Mouse (Mus musculus) erythroblast, embryonic 14.5 days (primary cell): Measurements from ENCODE around the gene 5330417H12Rik. TPM values are rescaled to one million over a fixed set of nuclear protein-coding genes. Genes with fewer than 3 reads are reported as not detected.

Experiments
- H3K27me3 ChIP-seq: 2 replicates; pipeline ENCODE4 v1.6.1; 2012; ENCODE audit warnings: inconsistent platforms; ENCODE audit not compliant: control insufficient read depth
- H3K36me3 ChIP-seq: 2 replicates; pipeline ENCODE4 v1.6.1; 2012; ENCODE audit warnings: mild to moderate bottlenecking, inconsistent platforms; ENCODE audit not compliant: control insufficient read depth
- H3K4me1 ChIP-seq: 2 replicates; pipeline ENCODE4 v1.6.1; 2012; ENCODE audit warnings: inconsistent platforms; ENCODE audit not compliant: control insufficient read depth
- H3K4me3 ChIP-seq: replicated peaks from 2 replicates; pipeline ENCODE3; 2012; ENCODE audit warnings: moderate library complexity, mild to moderate bottlenecking, inconsistent platforms
- H3K9me3 ChIP-seq: 2 replicates; pipeline ENCODE4 v1.6.1; 2012; ENCODE audit warnings: low read length, inconsistent platforms, mixed read lengths; ENCODE audit not compliant: control insufficient read depth
- GATA1 ChIP-seq: IDR thresholded peaks from 2 replicates; pipeline ENCODE4 v1.6.1; 2012; ENCODE audit warnings: low read length, inconsistent platforms, mixed read lengths
- TAL1 ChIP-seq: IDR thresholded peaks from 3 replicates; pipeline ENCODE4 v1.6.1; 2012; ENCODE audit warnings: low read length, inconsistent platforms, mixed read lengths
- polyA plus RNA-seq: library from polyadenylated mRNA; stranded (reverse); fragments of >175 nt; gene quantifications from 2 replicates; pipeline ENCODE4 v1.2.3, GENCODE M21; 2012

Gene 5330417H12Rik
- polyA plus RNA-seq = not detected in 2 replicates

- Histone ChIP-seq H3K4me3 (no peak within 1 kb of the TSS), H3K36me3 (no peaks in the 10 kb centered on the region), H3K9me3 (no peaks in the 10 kb centered on the region), H3K4me1 (no peaks in the 10 kb centered on the region), H3K27me3 (no peaks in the 10 kb centered on the region)
- TF ChIP-seq GATA1 (no peak), TAL1 (no peak)
Measured at GRCm38 (mm10) chr7:107625061-107625460, at the start of gene 5330417H12Rik. Gene 5330417H12Rik, minus strand, starts transcription at chr7:107625161.

GRCm38 (mm10) chr7:107668514-107668913 lies 43.6 kb upstream of the 5330417H12Rik start:
- H3K4me1 ChIP-seq = no peaks in the 10 kb centered on the region
- no peaks in the 10 kb centered on the region for H3K36me3 ChIP-seq
- TF ChIP-seq GATA1 (no peak), TAL1 (no peak)
- no peak overlapping the region for H3K4me3 ChIP-seq
- H3K27me3 ChIP-seq = peaks cover 7% of the 10 kb centered on the region
- no peaks in the 10 kb centered on the region for H3K9me3 ChIP-seq

GRCm38 (mm10) chr7:107666262-107666902 lies 41.4 kb upstream of the 5330417H12Rik start:
- H3K36me3 ChIP-seq = no peaks in the 10 kb centered on the region
- no peaks in the 10 kb centered on the region for H3K4me1 ChIP-seq
- H3K27me3 ChIP-seq = peaks cover 7% of the 10 kb centered on the region
- no peaks in the 10 kb centered on the region for H3K9me3 ChIP-seq
- no peak for TF ChIP-seq TAL1
- TF ChIP-seq GATA1 = no peak
- H3K4me3 ChIP-seq = no peak overlapping the region

GRCm38 (mm10) chr7:107665586-107666261 lies 40.8 kb upstream of the 5330417H12Rik start:
- peaks cover 7% of the 10 kb centered on the region for H3K27me3 ChIP-seq
- H3K4me3 ChIP-seq = no peak overlapping the region
- H3K36me3 ChIP-seq = no peaks in the 10 kb centered on the region
- H3K9me3 ChIP-seq = no peaks in the 10 kb centered on the region
- TF ChIP-seq GATA1 = no peak
- TF ChIP-seq TAL1 = no peak
- no peaks in the 10 kb centered on the region for H3K4me1 ChIP-seq

GRCm38 (mm10) chr7:107665221-107665585 lies 40.2 kb upstream of the 5330417H12Rik start:
- Histone ChIP-seq H3K36me3 (no peaks in the 10 kb centered on the region), H3K9me3 (no peaks in the 10 kb centered on the region), H3K4me1 (no peaks in the 10 kb centered on the region), H3K4me3 (no peak overlapping the region), H3K27me3 (peaks cover 7% of the 10 kb centered on the region)
- no peak for TF ChIP-seq TAL1
- no peak for TF ChIP-seq GATA1

- no peaks in the 10 kb centered on the region for H3K4me1 ChIP-seq
- H3K4me3 ChIP-seq = no peak overlapping the region
- H3K27me3 ChIP-seq = peaks cover 7% of the 10 kb centered on the region
- no peaks in the 10 kb centered on the region for H3K36me3 ChIP-seq
- no peak for TF ChIP-seq GATA1
- no peak for TF ChIP-seq TAL1
- H3K9me3 ChIP-seq = no peaks in the 10 kb centered on the region
Measured at GRCm38 (mm10) chr7:107664063-107665056, 39.4 kb upstream of the 5330417H12Rik start.

GRCm38 (mm10) chr7:107663621-107664020 lies 38.7 kb upstream of the 5330417H12Rik start:
- H3K4me1 ChIP-seq = no peaks in the 10 kb centered on the region
- no peak overlapping the region for H3K4me3 ChIP-seq
- H3K9me3 ChIP-seq = no peaks in the 10 kb centered on the region
- H3K36me3 ChIP-seq = no peaks in the 10 kb centered on the region
- H3K27me3 ChIP-seq = peaks cover 7% of the 10 kb centered on the region
- TF ChIP-seq GATA1 (no peak), TAL1 (no peak)

- Histone ChIP-seq H3K36me3 (no peaks in the 10 kb centered on the region), H3K4me3 (no peak overlapping the region), H3K27me3 (peaks cover 7% of the 10 kb centered on the region), H3K9me3 (no peaks in the 10 kb centered on the region), H3K4me1 (no peaks in the 10 kb centered on the region)
- TF ChIP-seq TAL1 (no peak), GATA1 (no peak)
Measured at GRCm38 (mm10) chr7:107661843-107662281, 36.9 kb upstream of the 5330417H12Rik start.

GRCm38 (mm10) chr7:107661189-107661842 lies 36.4 kb upstream of the 5330417H12Rik start:
- H3K9me3 ChIP-seq = no peaks in the 10 kb centered on the region

More at GRCm38 (mm10) chr7:107661189-107661842, 36.4 kb upstream of the 5330417H12Rik start:
- peaks cover 4% of the 10 kb centered on the region for H3K27me3 ChIP-seq
- TF ChIP-seq TAL1 (no peak), GATA1 (no peak)
- no peaks in the 10 kb centered on the region for H3K36me3 ChIP-seq
- no peaks in the 10 kb centered on the region for H3K4me1 ChIP-seq
- no peak overlapping the region for H3K4me3 ChIP-seq
